Mouse (Mus musculus): Measurements from ENCODE around the gene Wnk2.

GRCm38 (mm10) chr13:49188966-49189360, 41.1 kb upstream of the Wnk2 start:
- TF ChIP-seq CTCF (IDR thresholded peaks at IDR 0.05; ENCODE audit: control insufficient read depth, insufficient read depth, insufficient read length) = no peak
- TF ChIP-seq MYOD1 (IDR thresholded peaks at IDR 0.05; ENCODE audit: control insufficient read depth, insufficient read length, low read depth) = no peak
- no peak for TF ChIP-seq MAX (IDR thresholded peaks at IDR 0.05)
